Comparison of ENCODE assay signal across 30 mouse cellular contexts in genomic region chr9:61261263-61261662, GRCm38 (mm10).
A peak's percentile ranks its signal among the peaks of the same experiment; 100 is the strongest.
DNase-seq lines count a peak whose midpoint lies in the region; ATAC-seq lines count a peak whose summit lies in the region.
"Had no signal": no experiment of that assay in that cellular context is flagged by ENCODE, and none has a peak within 500 bp of the region (broad histone marks: within the 10 kb centered on the region; RNA-seq: fewer than 3 reads in every experiment).

No protein-coding gene starts in this region.

- WGBS in hindbrain, embryonic 11.5 days, result 39% methylated on average over 6 of the region's 6 CpGs
- 38% methylated on average over 6 of the region's 6 CpGs for WGBS in hindbrain, embryonic 14.5 days
- WGBS in midbrain, embryonic 10.5 days, result 76% methylated on average over 6 of the region's 6 CpGs
- 62% methylated on average over 6 of the region's 6 CpGs for WGBS in midbrain, embryonic 11.5 days
- WGBS in embryonic facial prominence, embryonic 14.5 days, result 44% methylated on average over 6 of the region's 6 CpGs

- H3K4me1 ChIP-seq in hindbrain, embryonic 11.5 days (replicated peaks; ENCODE audit: control insufficient read depth, insufficient read depth, low read length), result peaks cover 14% of the 10 kb centered on the region
- peaks cover 55% of the 10 kb centered on the region for H3K4me1 ChIP-seq in hindbrain, embryonic 14.5 days (replicated peaks; ENCODE audit: control insufficient read depth, insufficient read depth, low read length)
- H3K4me1 ChIP-seq in midbrain, embryonic 10.5 days, result peaks cover 45% of the 10 kb centered on the region
- H3K4me1 ChIP-seq in midbrain, embryonic 11.5 days (ENCODE audit: control insufficient read depth, insufficient read depth, low read length), result peaks cover 29% of the 10 kb centered on the region
- peaks cover 30% of the 10 kb centered on the region for H3K4me1 ChIP-seq in embryonic facial prominence, embryonic 14.5 days (ENCODE audit: control insufficient read depth, insufficient read depth, low read length)

- no peak for DNase-seq in hindbrain, embryonic 11.5 days (ENCODE audit: low spot score)
- DNase-seq in hindbrain, embryonic 14.5 days (ENCODE audit: low spot score), result no peak
- no peak for DNase-seq in midbrain, embryonic 10.5 days (ENCODE audit: low spot score)
- no peak for DNase-seq in midbrain, embryonic 11.5 days (ENCODE audit: low spot score, missing footprints)
- DNase-seq in embryo, embryonic 10.5 days (ENCODE audit: low spot score), result peak; percentile 41
- DNase-seq in embryonic facial prominence, embryonic 14.5 days (ENCODE audit: low spot score), result peak; percentile 76
- no peak for DNase-seq in thymus, postnatal 36 days
- no peak for DNase-seq in heart, adult 11 months
- DNase-seq: adrenal gland, adult 8-10 months; cerebellum, adult 2 months; cerebellum, postnatal 25 days; gastrocnemius, adult 2 months; gastrocnemius, postnatal 36 days; heart, adult 2 months; heart, postnatal 4 days; kidney, postnatal 36 days; liver, embryonic 13.5 days; lung, adult 18-20 months; lung, postnatal 10 days; right cerebral cortex, adult 18-20 months had no signal

- no peaks in the 10 kb centered on the region for H3K9me3 ChIP-seq in hindbrain, embryonic 11.5 days (ENCODE audit: control insufficient read depth, low read length)
- H3K9me3 ChIP-seq in hindbrain, embryonic 14.5 days (ENCODE audit: control insufficient read depth, low read length), result peaks cover 10% of the 10 kb centered on the region; the same call in 1 of the 2 replicates
- peaks cover 5% of the 10 kb centered on the region; the same call in 1 of the 2 replicates for H3K9me3 ChIP-seq in midbrain, embryonic 10.5 days (replicated peaks)
- no peaks in the 10 kb centered on the region; the same call in 1 of the 2 replicates for H3K9me3 ChIP-seq in midbrain, embryonic 11.5 days (ENCODE audit: control insufficient read depth, low read length)
- H3K9me3 ChIP-seq in embryonic facial prominence, embryonic 14.5 days (ENCODE audit: control insufficient read depth, low read length), result 0 out of 2 replicates have a peak, but pooled peaks cover 7% of the 10 kb centered on the region
- H3K9me3 ChIP-seq: forebrain, embryonic 15.5 days; G1E; limb, embryonic 15.5 days; liver, embryonic 13.5 days had no signal

- H3K4me3 ChIP-seq in hindbrain, embryonic 11.5 days (ENCODE audit: low read depth, low read length), result no peak overlapping the region
- no peak overlapping the region for H3K4me3 ChIP-seq in hindbrain, embryonic 14.5 days (replicated peaks; ENCODE audit: low read length)
- H3K4me3 ChIP-seq in midbrain, embryonic 10.5 days, result no peak overlapping the region
- no peak overlapping the region for H3K4me3 ChIP-seq in midbrain, embryonic 11.5 days (ENCODE audit: low read depth, low read length)
- no peak overlapping the region for H3K4me3 ChIP-seq in embryonic facial prominence, embryonic 14.5 days (ENCODE audit: low read depth, low read length)
- H3K4me3 ChIP-seq: forebrain, embryonic 10.5 days; forebrain, embryonic 15.5 days; gastrocnemius, adult 2 months; heart, adult 2 months; heart, embryonic 12.5 days; layer of hippocampus, adult 2 months; left cerebral cortex, adult 2 months; limb, embryonic 15.5 days; liver, embryonic 13.5 days; neural tube, embryonic 15.5 days had no signal

- ATAC-seq in hindbrain, embryonic 11.5 days (ENCODE audit: low FRiP score), result 0 out of 2 replicates have a peak, but pooled peaks have one; percentile 35
- ATAC-seq in hindbrain, embryonic 14.5 days (ENCODE audit: low FRiP score), result no peak
- no peak for ATAC-seq in midbrain, embryonic 11.5 days (ENCODE audit: low FRiP score)
- ATAC-seq in embryonic facial prominence, embryonic 14.5 days (ENCODE audit: low read depth), result peak; percentile 39; the same call in 1 of the 2 replicates
- ATAC-seq: intestine, postnatal 0 days had no signal

- no peak overlapping the region for H3K4me2 ChIP-seq in hindbrain, embryonic 11.5 days (replicated peaks; ENCODE audit: low read depth, low read length)
- no peak overlapping the region for H3K4me2 ChIP-seq in hindbrain, embryonic 14.5 days (replicated peaks)
- no peak overlapping the region for H3K4me2 ChIP-seq in midbrain, embryonic 11.5 days
- no peak overlapping the region for H3K4me2 ChIP-seq in embryonic facial prominence, embryonic 14.5 days (ENCODE audit: low read depth, low read length)
- H3K4me2 ChIP-seq: forebrain, embryonic 15.5 days; heart, embryonic 12.5 days; limb, embryonic 15.5 days; liver, embryonic 13.5 days; neural tube, embryonic 15.5 days had no signal

- H3K9ac ChIP-seq in hindbrain, embryonic 11.5 days (ENCODE audit: low read depth, low read length), result no peak overlapping the region
- no peak overlapping the region for H3K9ac ChIP-seq in hindbrain, embryonic 14.5 days
- no peak overlapping the region for H3K9ac ChIP-seq in midbrain, embryonic 11.5 days (ENCODE audit: low read length)
- no peak overlapping the region for H3K9ac ChIP-seq in embryonic facial prominence, embryonic 14.5 days (ENCODE audit: low read depth, low read length)
- H3K9ac ChIP-seq: forebrain, embryonic 15.5 days; heart, embryonic 12.5 days; limb, embryonic 15.5 days; liver, embryonic 13.5 days; neural tube, embryonic 15.5 days had no signal

- H3K36me3 ChIP-seq in hindbrain, embryonic 11.5 days (ENCODE audit: control insufficient read depth, insufficient read depth, low read length), result no peaks in the 10 kb centered on the region
- no peaks in the 10 kb centered on the region for H3K36me3 ChIP-seq in hindbrain, embryonic 14.5 days (replicated peaks; ENCODE audit: control insufficient read depth, insufficient read depth)
- H3K36me3 ChIP-seq in midbrain, embryonic 10.5 days, result no peaks in the 10 kb centered on the region
- H3K36me3 ChIP-seq in midbrain, embryonic 11.5 days (ENCODE audit: control insufficient read depth, insufficient read depth, low read length), result no peaks in the 10 kb centered on the region
- no peaks in the 10 kb centered on the region for H3K36me3 ChIP-seq in embryonic facial prominence, embryonic 14.5 days (ENCODE audit: control insufficient read depth, insufficient read depth, low read length)
- H3K36me3 ChIP-seq: forebrain, embryonic 10.5 days; forebrain, embryonic 15.5 days; G1E; heart, embryonic 12.5 days; limb, embryonic 15.5 days; liver, embryonic 13.5 days; neural tube, embryonic 15.5 days had no signal

- no peaks in the 10 kb centered on the region for H3K27me3 ChIP-seq in hindbrain, embryonic 11.5 days (ENCODE audit: control insufficient read depth, insufficient read depth, low read length)
- H3K27me3 ChIP-seq in hindbrain, embryonic 14.5 days (ENCODE audit: control insufficient read depth, insufficient read depth, low read length), result no peaks in the 10 kb centered on the region; the same call in 1 of the 2 replicates
- peaks cover 20% of the 10 kb centered on the region for H3K27me3 ChIP-seq in midbrain, embryonic 10.5 days (ENCODE audit: low read depth, poor library complexity, severe bottlenecking)
- no peaks in the 10 kb centered on the region; the same call in 1 of the 2 replicates for H3K27me3 ChIP-seq in midbrain, embryonic 11.5 days (ENCODE audit: control insufficient read depth, insufficient read depth, low read length)
- no peaks in the 10 kb centered on the region for H3K27me3 ChIP-seq in embryonic facial prominence, embryonic 14.5 days (replicated peaks; ENCODE audit: control insufficient read depth, insufficient read depth, low read length)
- H3K27me3 ChIP-seq: forebrain, embryonic 15.5 days; limb, embryonic 15.5 days had no signal

- no peak overlapping the region for H3K27ac ChIP-seq in hindbrain, embryonic 11.5 days (ENCODE audit: low read depth, low read length)
- H3K27ac ChIP-seq in hindbrain, embryonic 14.5 days, result no peak overlapping the region
- peak overlapping the region; percentile 38; the same call in 1 of the 2 replicates for H3K27ac ChIP-seq in midbrain, embryonic 10.5 days (replicated peaks)
- no peak overlapping the region for H3K27ac ChIP-seq in midbrain, embryonic 11.5 days (ENCODE audit: low read depth, low read length)
- no peak overlapping the region for H3K27ac ChIP-seq in embryonic facial prominence, embryonic 14.5 days (replicated peaks; ENCODE audit: low read depth, low read length)
- H3K27ac ChIP-seq: forebrain, embryonic 15.5 days; gastrocnemius, adult 2 months; heart, adult 2 months; hindbrain, postnatal 0 days; layer of hippocampus, adult 2 months; left cerebral cortex, adult 2 months; limb, embryonic 15.5 days; liver, embryonic 13.5 days; neural tube, embryonic 15.5 days had no signal

Comparison
In these comparisons a context has a peak if more than half of its experiments do, and no peak if none do; other contexts are left out.
1. ATAC-seq: peak in hindbrain, embryonic 11.5 days (single experiment) and embryonic facial prominence, embryonic 14.5 days (single experiment); none in hindbrain, embryonic 14.5 days (single experiment) and midbrain, embryonic 11.5 days (single experiment).
2. DNase-seq: peak in embryo, embryonic 10.5 days (single experiment) and embryonic facial prominence, embryonic 14.5 days (single experiment); none in hindbrain, embryonic 11.5 days (single experiment), hindbrain, embryonic 14.5 days (single experiment), midbrain, embryonic 10.5 days (single experiment), midbrain, embryonic 11.5 days (single experiment), thymus, postnatal 36 days (0 of 2) and heart, adult 11 months (single experiment).